Mouse (Mus musculus) kidney, postnatal 0 days (tissue): ENCODE results near the gene Ssc4d. TPM values are rescaled to one million over a fixed set of nuclear protein-coding genes. Genes with fewer than 3 reads are reported as not detected.

Experiments
- ATAC-seq: fragments of 200-750 bp; cut with Nextera tagmentation; replicated peaks from 2 replicates; pipeline ENCODE4 v1.8.0; 2017; ENCODE audit warnings: low read depth, moderate number of reproducible peaks, moderate TSS enrichment, moderate library complexity; ENCODE audit not compliant: low FRiP score
- DNase-seq: peaks from one replicate; pipeline ENCODE4 v3.0.0-alpha.2; 2016; ENCODE audit warnings: low spot score
- H3K27ac ChIP-seq: fragments of 300-500 bp; sonication (generic); 2 replicates; pipeline ENCODE4 v1.5.1; 2014; ENCODE audit warnings: mild to moderate bottlenecking
- H3K27me3 ChIP-seq: fragments of 300-500 bp; sonication (generic); 2 replicates; pipeline ENCODE4 v1.6.1; 2014; ENCODE audit warnings: low read length, mixed read lengths; ENCODE audit not compliant: insufficient read depth
- H3K36me3 ChIP-seq: fragments of 300-500 bp; sonication (generic); 2 replicates; pipeline ENCODE4 v1.6.1; 2014; ENCODE audit warnings: low read length, mixed read lengths; ENCODE audit not compliant: insufficient read depth
- H3K4me1 ChIP-seq: fragments of 300-500 bp; sonication (generic); replicated peaks from 2 replicates; pipeline ENCODE4 v1.6.1; 2014; ENCODE audit warnings: antibody characterized with exemption, low read length, mixed read lengths; ENCODE audit not compliant: insufficient read depth
- H3K4me2 ChIP-seq: fragments of 300-500 bp; sonication (generic); 2 replicates; pipeline ENCODE4 v1.6.1; 2014; ENCODE audit warnings: mild to moderate bottlenecking, low read length, moderate library complexity, mixed read lengths
- H3K4me3 ChIP-seq: fragments of 300-500 bp; sonication (generic); replicated peaks from 2 replicates; pipeline ENCODE4 v1.5.1; 2014; ENCODE audit warnings: low read depth, low read length
- H3K9ac ChIP-seq: fragments of 300-500 bp; sonication (generic); 2 replicates; pipeline ENCODE4 v1.6.1; 2014; ENCODE audit warnings: low read depth, low read length
- H3K9me3 ChIP-seq: fragments of 300-500 bp; sonication (generic); replicated peaks from 2 replicates; pipeline ENCODE4 v1.6.1; 2016; ENCODE audit warnings: low read length, inconsistent platforms, mixed read lengths
- CTCF ChIP-seq: IDR thresholded peaks from 2 replicates; pipeline ENCODE4 v1.5.1; 2016; ENCODE audit warnings: antibody characterized with exemption, low read depth, mild to moderate bottlenecking, moderate library complexity
- WGBS: fragments of 180-500 bp; shearing (Covaris S2); extraction: QIAGEN DNeasy Blood & Tissue Kit; methylation state at CpG from one replicate; pipeline ENCODE4 v1.1.7; 2014; 5-methylcytosine and 5-hydroxymethylcytosine counted together
- polyA plus RNA-seq: library from polyadenylated mRNA; unstranded; fragments of >200 nt; fragmentation: Nextera tagmentation; extraction: Ambion mirVana; gene quantifications from 2 replicates; pipeline ENCODE4 v1.2.1, GENCODE M21; 2015

Gene Ssc4d
- polyA plus RNA-seq, 1 experiment from 2014 or later, result 7.5 TPM

- WGBS, result 57% methylated on average over 9 of the region's 9 CpGs
- ATAC-seq (no peak), DNase-seq (no peak)
- Histone ChIP-seq H3K9me3 (no peaks in the 10 kb centered on the region), H3K9ac (no peak overlapping the region), H3K4me2 (no peak overlapping the region), H3K4me3 (no peak overlapping the region), H3K27me3 (no peaks in the 10 kb centered on the region), H3K27ac (no peak overlapping the region), H3K4me1 (peaks cover 8% of the 10 kb centered on the region; the same call in 1 of the 2 replicates), H3K36me3 (no peaks in the 10 kb centered on the region)
- TF ChIP-seq CTCF, result peak; percentile 48
Measured at GRCm38 (mm10) chr5:135966866-135967265, 7.5 kb downstream of the Ssc4d start.

GRCm38 (mm10) chr5:135965501-135965930 lies 8.8 kb downstream of the Ssc4d start:
- no peak for ATAC-seq
- TF ChIP-seq CTCF, result peak; percentile 56
- peak; percentile 16 for DNase-seq
- no peaks in the 10 kb centered on the region for H3K9me3 ChIP-seq
- H3K9ac ChIP-seq, result peak overlapping the region; percentile 3; the same call in 1 of the 2 replicates
- no peaks in the 10 kb centered on the region for H3K36me3 ChIP-seq
- H3K27me3 ChIP-seq, result no peaks in the 10 kb centered on the region
- H3K27ac ChIP-seq, result no peak overlapping the region
- H3K4me1 ChIP-seq, result peaks cover 11% of the 10 kb centered on the region; the same call in 1 of the 2 replicates
- H3K4me3 ChIP-seq, result peak overlapping the region; percentile 5
- WGBS, result 6% methylated on average over 24 of the region's 24 CpGs
- peak overlapping the region; percentile 47 for H3K4me2 ChIP-seq

DNA sequence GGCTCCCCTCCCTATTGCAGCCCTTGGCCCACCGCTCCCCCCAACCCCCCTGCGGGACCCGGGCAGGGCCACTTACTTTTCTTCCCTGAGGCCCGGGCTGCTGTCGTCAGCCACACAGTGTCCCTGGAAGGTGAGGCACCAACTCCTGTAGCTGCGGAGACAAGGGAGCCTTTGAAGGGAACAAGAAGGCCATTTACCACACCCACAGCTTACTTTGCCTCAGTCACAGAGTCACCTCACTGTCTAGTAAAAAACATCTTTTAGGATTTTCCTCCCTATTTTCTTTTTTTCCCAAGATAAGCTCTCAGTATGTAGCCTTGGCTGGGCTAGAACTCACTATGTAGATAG lies 11.1 kb downstream of the Ssc4d start:
- H3K4me1 ChIP-seq, result peaks cover 11% of the 10 kb centered on the region; the same call in 1 of the 2 replicates
- ATAC-seq, result no peak
- WGBS, result 5% methylated on average over 3 of the region's 6 CpGs

DNA sequence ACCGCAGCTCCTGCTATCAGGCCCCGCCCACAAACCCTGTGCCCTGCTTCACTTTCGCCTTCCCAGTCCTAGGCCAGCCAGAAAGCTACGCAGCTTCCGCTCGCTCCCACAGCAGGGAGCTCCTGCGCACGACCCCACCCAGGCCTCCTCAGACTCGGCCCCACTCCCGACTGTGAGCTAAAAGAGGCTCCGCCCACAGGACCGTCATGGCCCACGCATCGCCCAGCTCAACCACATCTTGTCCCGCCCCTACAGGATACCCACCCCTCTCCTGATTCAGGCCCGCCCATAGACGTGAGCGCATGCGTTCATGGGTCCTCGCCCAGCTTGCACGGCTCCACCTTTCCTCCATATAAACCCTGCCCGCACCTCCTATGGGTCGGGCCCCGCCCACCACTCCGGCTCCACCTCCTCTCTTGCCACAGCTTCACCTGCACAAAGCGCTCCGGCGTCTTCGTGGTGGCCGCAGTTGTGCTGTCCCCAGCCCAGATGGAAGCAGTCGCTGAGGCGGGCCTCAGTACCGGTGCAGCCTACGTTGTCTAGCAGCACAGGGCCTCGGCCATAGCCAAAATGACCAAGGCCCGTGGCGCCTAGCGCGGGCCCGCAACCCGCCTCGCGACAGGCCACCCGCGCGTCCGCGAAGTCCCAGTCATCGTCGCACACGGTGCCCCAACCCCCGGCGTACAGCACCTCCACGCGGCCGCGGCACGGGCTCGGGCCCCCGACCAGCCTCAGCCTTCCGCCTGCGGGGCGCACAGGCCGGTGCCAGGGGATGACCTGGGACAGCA lies 11.6 kb downstream of the Ssc4d start:
- H3K27me3 ChIP-seq, result no peaks in the 10 kb centered on the region
- ATAC-seq (peak; percentile 96), DNase-seq (peak; percentile 100)
- H3K36me3 ChIP-seq, result no peaks in the 10 kb centered on the region
- WGBS, result under 1% methylated on average over 59 of the region's 64 CpGs
- no peaks in the 10 kb centered on the region for H3K9me3 ChIP-seq
- H3K4me1 ChIP-seq, result peaks cover 11% of the 10 kb centered on the region; the same call in 1 of the 2 replicates
- H3K4me3 ChIP-seq, result peak overlapping the region; percentile 55
- peak overlapping the region; percentile 97 for H3K4me2 ChIP-seq
- TF ChIP-seq CTCF, result no peak; the same call in 1 of the 2 replicates
- peak overlapping the region; percentile 97 for H3K27ac ChIP-seq
- peak overlapping the region; percentile 89 for H3K9ac ChIP-seq

More for the DNA sequence above, 11.1 kb downstream of the Ssc4d start:
- peak overlapping the region; percentile 89 for H3K9ac ChIP-seq
- H3K4me2 ChIP-seq, result peak overlapping the region; percentile 97
- H3K27me3 ChIP-seq, result no peaks in the 10 kb centered on the region
- peak; percentile 25 for DNase-seq
- TF ChIP-seq CTCF, result no peak
- peak overlapping the region; percentile 97 for H3K27ac ChIP-seq
- H3K36me3 ChIP-seq, result no peaks in the 10 kb centered on the region
- no peaks in the 10 kb centered on the region for H3K9me3 ChIP-seq
- H3K4me3 ChIP-seq, result peak overlapping the region; percentile 55

- under 1% methylated on average over 11 of the region's 11 CpGs for WGBS
- Histone ChIP-seq H3K4me2 (peak overlapping the region; percentile 54), H3K36me3 (no peaks in the 10 kb centered on the region), H3K4me3 (peak overlapping the region; percentile 55), H3K27ac (peak overlapping the region; percentile 97), H3K4me1 (peaks cover 12% of the 10 kb centered on the region; the same call in 1 of the 2 replicates), H3K27me3 (no peaks in the 10 kb centered on the region), H3K9ac (peak overlapping the region; percentile 14; the same call in 1 of the 2 replicates), H3K9me3 (no peaks in the 10 kb centered on the region)
- TF ChIP-seq CTCF, result no peak
- ATAC-seq (no peak), DNase-seq (no peak)
Measured at GRCm38 (mm10) chr5:135962125-135962491, 12.2 kb downstream of the Ssc4d start.

DNA sequence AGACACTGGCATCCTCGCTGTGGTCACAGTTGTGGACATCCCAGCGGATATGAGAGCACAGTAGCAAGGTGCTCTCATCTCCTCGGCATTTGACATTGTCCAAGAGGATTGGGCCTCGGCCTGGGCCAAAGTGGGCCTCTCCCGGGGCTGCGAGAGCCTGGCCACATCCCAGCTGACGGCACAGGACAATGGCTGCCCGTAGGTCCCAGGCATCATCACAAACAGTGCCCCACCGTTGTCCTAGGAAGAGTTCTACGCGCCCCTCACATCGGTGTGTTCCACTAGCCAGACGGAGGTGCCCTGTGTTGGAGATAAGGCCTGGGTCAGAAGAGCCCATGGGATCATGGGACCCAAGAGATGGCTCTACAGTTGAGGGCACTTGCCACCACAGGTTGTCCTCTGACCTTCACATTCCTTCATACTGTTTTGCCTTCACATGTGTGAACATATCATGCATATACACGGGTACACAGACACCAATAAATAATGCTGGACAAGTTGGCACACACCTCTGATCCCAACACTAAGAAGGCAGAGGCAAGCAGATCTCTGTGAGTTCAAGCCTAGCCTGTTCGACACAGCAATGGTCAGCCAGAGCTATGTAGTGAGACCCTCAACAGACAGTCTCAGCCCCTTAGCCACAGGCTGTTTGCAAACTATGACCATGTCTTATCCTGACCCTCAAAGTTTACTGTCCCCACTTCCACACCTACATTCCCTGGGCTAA lies 13.3 kb downstream of the Ssc4d start:
- no peaks in the 10 kb centered on the region for H3K9me3 ChIP-seq
- 0 out of 2 replicates have a peak overlapping the region, but pooled peaks have one; percentile 54 for H3K4me2 ChIP-seq
- H3K9ac ChIP-seq, result no peak overlapping the region
- H3K27ac ChIP-seq, result peak overlapping the region; percentile 97
- WGBS, result 92% methylated on average over 15 of the region's 15 CpGs
- DNase-seq (no peak), ATAC-seq (no peak)
- H3K27me3 ChIP-seq, result no peaks in the 10 kb centered on the region
- no peak overlapping the region for H3K4me3 ChIP-seq
- H3K4me1 ChIP-seq, result peaks cover 17% of the 10 kb centered on the region; the same call in 1 of the 2 replicates
- TF ChIP-seq CTCF, result no peak
- no peaks in the 10 kb centered on the region for H3K36me3 ChIP-seq
